Mouse (Mus musculus): ENCODE data around the gene Awat1. TPM values are rescaled to one million over a fixed set of nuclear protein-coding genes. Genes with fewer than 3 reads are reported as not detected.
A peak's percentile ranks its signal among the peaks of the same experiment; 100 is the strongest.

Awat1 gene
- not detected in 2 replicates for polyA plus RNA-seq (2016; fragmentation: Nextera tagmentation; extraction: Ambion mirVana)

DNA sequence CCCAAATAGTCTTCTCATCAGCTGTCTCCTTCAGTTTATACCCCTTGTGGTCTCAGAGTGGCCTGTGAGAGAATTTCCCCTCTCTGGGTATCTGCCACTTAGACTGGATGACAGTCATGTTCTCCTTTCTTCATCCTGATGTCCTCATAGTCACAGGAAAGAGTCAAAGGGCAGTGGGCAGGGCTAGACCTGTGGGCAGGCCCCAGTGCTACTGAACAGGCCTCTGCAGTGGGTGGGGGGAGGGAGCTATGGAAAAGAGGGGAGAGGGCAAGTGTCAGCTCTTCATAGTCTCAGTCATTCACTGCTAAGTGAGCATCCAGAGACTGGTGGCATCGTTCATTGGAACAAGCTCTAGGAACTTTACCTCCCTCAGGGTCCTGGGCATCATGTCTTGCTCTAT lies at the start of gene Awat1:
Awat1 (plus strand) TSS at position 301 of the 400 bp plus-strand sequence.
- peaks cover 13% of the 10 kb centered on the region for H3K27me3 ChIP-seq (ENCODE audit: insufficient read depth, poor library complexity, severe bottlenecking)
- no peak within 1 kb of the TSS for H3K4me3 ChIP-seq
- H3K27ac ChIP-seq, result no peak within 1 kb of the TSS
- no peaks in the 10 kb centered on the region for H3K36me3 ChIP-seq
- no peaks in the 10 kb centered on the region for H3K4me1 ChIP-seq (replicated peaks)
- WGBS, result 83% methylated on average over 1 of the region's 1 CpGs
- H3K9me3 ChIP-seq, result no peaks in the 10 kb centered on the region
- no peak for DNase-seq (ENCODE audit: low spot score)

DNA sequence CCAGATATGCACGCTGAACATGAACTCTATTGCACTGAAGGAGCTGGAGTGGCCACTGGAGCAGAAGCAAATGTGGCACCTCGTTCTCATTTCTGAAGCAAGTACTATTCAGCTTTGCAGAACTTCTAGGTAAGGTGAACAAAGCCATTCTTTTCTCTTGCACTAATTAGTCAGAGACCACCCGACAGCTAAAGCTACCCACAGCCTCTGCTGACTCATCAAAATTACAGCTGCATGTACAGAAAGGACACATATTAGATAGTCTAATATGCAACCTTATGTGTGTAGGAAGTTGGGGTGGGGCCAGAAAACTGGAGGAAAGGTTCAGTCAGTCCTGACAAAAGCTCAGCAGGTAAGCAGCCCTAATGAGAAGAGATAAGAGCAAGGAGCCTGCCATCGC lies 47.6 kb upstream of the Awat1 start, which contains the start of gene Dgat2l6:
Dgat2l6 (plus strand) TSS at position 368 of the 400 bp plus-strand sequence.
- DNase-seq (ENCODE audit: low spot score), result no peak
- Histone ChIP-seq H3K36me3 (no peaks in the 10 kb centered on the region), H3K27me3 (ENCODE audit: insufficient read depth, poor library complexity, severe bottlenecking) (peaks cover 49% of the 10 kb centered on the region), H3K27ac (no peak within 1 kb of the TSS), H3K9me3 (no peaks in the 10 kb centered on the region), H3K4me1 (replicated peaks) (no peaks in the 10 kb centered on the region), H3K4me3 (no peak within 1 kb of the TSS)
- WGBS, result 85% methylated on average over 4 of the region's 4 CpGs

DNA sequence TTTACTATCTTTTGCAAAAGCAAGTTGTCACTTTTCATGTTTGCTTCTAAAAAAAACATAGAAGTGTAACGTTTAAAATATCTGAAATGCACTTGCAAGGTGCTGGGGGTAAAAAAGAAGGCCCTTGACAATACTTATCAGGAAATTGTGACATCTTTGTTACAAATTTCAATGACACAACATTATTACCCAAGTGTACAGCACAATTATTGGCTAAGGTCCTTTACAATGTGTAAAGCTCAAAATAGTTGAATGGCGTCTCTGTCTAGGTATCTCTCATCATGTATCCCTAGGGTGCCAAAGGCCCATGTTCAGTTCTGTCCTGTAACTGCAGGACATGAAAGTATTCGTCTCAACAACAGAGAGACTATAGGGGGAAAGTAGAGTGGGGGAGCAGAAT lies 16.0 kb upstream of the Awat1 start:
- Histone ChIP-seq H3K4me3 (no peak overlapping the region), H3K27ac (no peak overlapping the region), H3K9me3 (no peaks in the 10 kb centered on the region), H3K36me3 (no peaks in the 10 kb centered on the region), H3K4me1 (replicated peaks) (no peaks in the 10 kb centered on the region), H3K27me3 (ENCODE audit: insufficient read depth, poor library complexity, severe bottlenecking) (peaks cover 36% of the 10 kb centered on the region)
- DNase-seq (ENCODE audit: low spot score), result no peak
- 81% methylated on average over 3 of the region's 3 CpGs for WGBS

DNA sequence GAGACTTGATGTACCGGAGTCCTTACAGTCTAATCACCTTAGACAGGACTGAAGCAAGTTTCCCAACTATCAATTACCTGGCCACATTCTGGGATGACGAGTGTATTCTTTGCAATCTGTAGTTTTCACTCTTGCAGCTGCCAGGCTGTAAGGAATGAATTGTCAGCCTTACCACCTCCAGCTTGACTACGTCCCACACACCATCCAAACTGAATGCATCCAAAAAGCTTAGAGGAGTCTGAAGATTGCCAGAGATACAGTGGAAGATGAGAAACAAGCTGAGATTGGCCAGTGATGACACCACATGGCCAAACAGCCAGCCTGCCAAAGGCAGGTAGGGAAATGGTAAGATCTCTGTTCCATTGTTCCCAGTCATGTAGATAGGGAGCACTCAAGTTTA lies 6.4 kb upstream of the Awat1 start:
- 91% methylated on average over 3 of the region's 3 CpGs for WGBS
- no peak for DNase-seq (ENCODE audit: low spot score)
- Histone ChIP-seq H3K4me1 (replicated peaks) (no peaks in the 10 kb centered on the region), H3K4me3 (no peak overlapping the region), H3K36me3 (no peaks in the 10 kb centered on the region), H3K27ac (no peak overlapping the region), H3K27me3 (ENCODE audit: insufficient read depth, poor library complexity, severe bottlenecking) (peaks cover 2% of the 10 kb centered on the region; the same call in 1 of the 2 replicates), H3K9me3 (no peaks in the 10 kb centered on the region)

DNA sequence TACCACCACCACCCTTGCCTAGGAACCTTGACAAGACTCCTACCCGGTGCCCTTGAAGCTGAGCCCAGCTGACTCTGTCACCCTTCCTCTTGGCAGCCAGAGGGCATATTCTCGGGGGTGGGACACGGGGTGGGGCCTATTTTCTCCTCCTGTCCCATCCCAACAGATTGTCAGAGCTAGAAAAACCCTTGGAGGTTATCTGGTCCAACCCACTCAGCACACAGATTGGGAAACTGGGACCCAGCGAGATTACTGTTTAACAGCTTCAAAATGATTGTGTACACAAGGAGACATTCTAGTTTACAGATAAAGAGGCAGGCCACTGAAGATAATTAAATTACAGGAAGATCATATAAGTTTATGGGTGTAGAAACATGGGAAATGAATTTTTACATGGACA lies 22.7 kb downstream of the Awat1 start, which contains the start of gene P2ry4:
P2ry4 (minus strand) TSS at position 79 of the 400 bp plus-strand sequence.
- H3K4me1 ChIP-seq (replicated peaks), result no peaks in the 10 kb centered on the region
- no peaks in the 10 kb centered on the region for H3K9me3 ChIP-seq
- 70% methylated on average over 4 of the region's 4 CpGs for WGBS
- H3K4me3 ChIP-seq, result no peak within 1 kb of the TSS
- DNase-seq (ENCODE audit: low spot score), result no peak
- H3K27me3 ChIP-seq (ENCODE audit: insufficient read depth, poor library complexity, severe bottlenecking), result peaks cover 56% of the 10 kb centered on the region
- H3K27ac ChIP-seq, result no peak within 1 kb of the TSS
- no peaks in the 10 kb centered on the region for H3K36me3 ChIP-seq

DNA sequence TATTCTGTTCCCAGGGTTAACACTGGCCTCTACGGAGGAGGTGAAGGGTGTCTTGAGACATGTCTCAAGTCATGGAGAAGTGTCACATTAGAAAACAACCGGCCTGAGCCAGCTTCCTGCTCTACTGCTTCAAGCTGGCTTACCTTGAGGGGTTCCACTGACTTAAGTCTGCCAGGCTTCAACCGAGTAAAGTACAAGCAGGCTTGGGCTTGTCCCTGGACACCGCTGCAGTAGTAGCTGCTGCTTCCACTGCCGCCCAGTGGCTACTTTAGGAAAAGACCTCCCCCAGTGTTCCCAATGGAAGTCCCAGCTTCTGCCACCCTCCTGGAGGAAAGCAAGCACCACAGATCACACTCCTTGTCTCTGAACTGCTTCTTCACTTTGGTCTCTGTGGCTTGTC lies 25.4 kb downstream of the Awat1 start:
- WGBS, result 29% methylated on average over 5 of the region's 5 CpGs
- Histone ChIP-seq H3K27me3 (ENCODE audit: insufficient read depth, poor library complexity, severe bottlenecking) (peaks cover 69% of the 10 kb centered on the region), H3K9me3 (no peaks in the 10 kb centered on the region), H3K4me3 (no peak overlapping the region), H3K36me3 (no peaks in the 10 kb centered on the region), H3K4me1 (replicated peaks) (no peaks in the 10 kb centered on the region), H3K27ac (no peak overlapping the region)
- DNase-seq (ENCODE audit: low spot score), result peak; percentile 30

DNA sequence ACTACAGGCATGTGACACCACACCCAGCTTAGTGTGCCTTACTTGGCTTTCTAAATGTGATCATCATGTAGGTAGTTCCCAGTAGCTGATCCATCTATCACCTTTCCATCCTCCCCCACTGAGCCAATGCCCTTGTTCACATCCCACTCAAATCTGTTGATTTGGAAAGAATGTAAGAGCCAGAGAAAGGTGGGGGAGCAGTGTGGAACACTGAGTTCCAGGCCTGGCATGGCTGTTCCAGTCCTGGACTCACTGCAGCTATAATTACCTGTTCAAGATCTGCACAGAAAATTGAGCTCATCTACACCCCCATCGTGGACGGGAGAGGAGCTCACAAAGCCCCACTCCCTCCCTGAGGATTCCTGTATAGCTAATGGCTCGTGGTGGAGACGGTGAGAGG lies 27.7 kb downstream of the Awat1 start:
- H3K4me1 ChIP-seq (replicated peaks), result no peaks in the 10 kb centered on the region
- no peak overlapping the region for H3K27ac ChIP-seq
- H3K36me3 ChIP-seq, result no peaks in the 10 kb centered on the region
- no peak overlapping the region for H3K4me3 ChIP-seq
- peaks cover 51% of the 10 kb centered on the region for H3K27me3 ChIP-seq (ENCODE audit: insufficient read depth, poor library complexity, severe bottlenecking)
- 74% methylated on average over 4 of the region's 4 CpGs for whole genome bisulfite sequencing
- no peaks in the 10 kb centered on the region for H3K9me3 ChIP-seq
- DNase-seq (ENCODE audit: low spot score), result no peak

DNA sequence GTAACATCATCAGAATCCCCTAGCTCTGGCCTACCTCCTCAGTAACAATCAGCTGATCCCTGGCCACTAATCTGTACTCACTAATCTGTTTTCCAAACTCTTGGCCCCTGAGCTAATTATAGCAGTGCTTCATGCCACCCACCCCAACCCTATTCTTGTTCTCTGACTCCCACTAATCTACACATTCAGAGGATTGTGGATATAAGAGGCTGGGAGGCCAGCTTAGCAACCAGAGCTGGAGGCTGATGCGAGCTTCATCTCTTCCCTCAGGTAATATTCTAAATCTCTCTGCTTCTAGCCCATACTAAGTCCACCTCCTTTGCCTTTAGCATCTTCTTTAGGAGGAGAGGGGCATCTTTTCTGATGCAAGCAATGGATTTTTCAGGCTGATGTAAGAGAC lies 33.3 kb downstream of the Awat1 start, which contains the start of gene Arr3:
Arr3 (plus strand) TSS at position 184 of the 400 bp plus-strand sequence.
- DNase-seq (ENCODE audit: low spot score), result no peak
- Histone ChIP-seq H3K4me3 (no peak within 1 kb of the TSS), H3K9me3 (no peaks in the 10 kb centered on the region), H3K4me1 (replicated peaks) (no peaks in the 10 kb centered on the region), H3K27me3 (ENCODE audit: insufficient read depth, poor library complexity, severe bottlenecking) (peaks cover 45% of the 10 kb centered on the region), H3K27ac (no peak within 1 kb of the TSS), H3K36me3 (no peaks in the 10 kb centered on the region)
- 100% methylated on average over 1 of the region's 1 CpGs for WGBS

DNA sequence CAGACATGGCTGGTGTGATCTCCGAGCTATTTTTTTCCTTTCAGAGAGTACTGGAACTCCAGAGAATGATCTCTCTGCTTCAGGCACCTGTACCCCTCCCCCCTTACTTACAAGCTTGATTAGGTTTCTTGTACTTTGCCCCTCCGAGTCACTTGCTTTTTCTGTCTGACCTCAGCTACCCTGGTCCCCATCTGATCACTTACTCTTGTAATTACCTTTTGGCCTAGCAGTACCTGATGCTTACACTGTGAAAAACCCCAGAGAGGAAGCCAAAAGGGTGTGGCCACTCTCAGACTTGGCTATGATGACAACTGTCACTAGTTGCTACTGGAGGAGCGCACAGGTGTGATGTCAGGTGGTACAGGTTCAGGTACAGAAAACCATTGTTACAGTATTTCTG lies 46.4 kb downstream of the Awat1 start:
- H3K27me3 ChIP-seq (ENCODE audit: insufficient read depth, poor library complexity, severe bottlenecking), result peaks cover 34% of the 10 kb centered on the region
- no peak overlapping the region for H3K4me3 ChIP-seq
- H3K4me1 ChIP-seq (replicated peaks), result no peaks in the 10 kb centered on the region
- peaks cover 19% of the 10 kb centered on the region for H3K36me3 ChIP-seq
- no peak for DNase-seq (ENCODE audit: low spot score)
- WGBS, result 62% methylated on average over 3 of the region's 3 CpGs
- H3K27ac ChIP-seq, result no peak overlapping the region
- no peaks in the 10 kb centered on the region for H3K9me3 ChIP-seq

DNA sequence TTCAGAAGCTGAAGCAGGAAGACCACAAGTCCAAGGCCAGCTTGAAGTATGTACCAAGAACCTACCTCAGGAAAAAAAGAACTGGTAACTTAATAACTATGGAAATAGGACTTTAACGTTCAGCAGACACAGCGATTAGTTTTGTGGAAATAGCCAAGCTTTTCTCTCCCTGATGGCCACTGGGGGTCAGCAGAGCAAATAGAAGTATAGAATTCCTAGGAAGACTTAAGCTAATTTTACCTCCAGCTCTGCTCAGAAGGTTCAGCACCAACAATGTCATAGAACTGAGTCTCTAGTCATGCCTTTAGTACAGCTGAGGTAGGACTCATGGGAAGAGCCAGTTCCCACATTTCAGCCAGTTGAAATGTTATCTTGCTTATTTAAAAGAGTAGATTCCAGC lies 49.3 kb downstream of the Awat1 start:
- no peak overlapping the region for H3K4me3 ChIP-seq
- H3K27ac ChIP-seq, result no peak overlapping the region
- 0 out of 2 replicates have a peak, but pooled peaks cover 5% of the 10 kb centered on the region for H3K4me1 ChIP-seq (replicated peaks)
- DNase-seq (ENCODE audit: low spot score), result no peak
- no peaks in the 10 kb centered on the region for H3K9me3 ChIP-seq
- H3K27me3 ChIP-seq (ENCODE audit: insufficient read depth, poor library complexity, severe bottlenecking), result peaks cover 31% of the 10 kb centered on the region
- H3K36me3 ChIP-seq, result peaks cover 25% of the 10 kb centered on the region
- 78% methylated on average over 2 of the region's 2 CpGs for WGBS

DNA sequence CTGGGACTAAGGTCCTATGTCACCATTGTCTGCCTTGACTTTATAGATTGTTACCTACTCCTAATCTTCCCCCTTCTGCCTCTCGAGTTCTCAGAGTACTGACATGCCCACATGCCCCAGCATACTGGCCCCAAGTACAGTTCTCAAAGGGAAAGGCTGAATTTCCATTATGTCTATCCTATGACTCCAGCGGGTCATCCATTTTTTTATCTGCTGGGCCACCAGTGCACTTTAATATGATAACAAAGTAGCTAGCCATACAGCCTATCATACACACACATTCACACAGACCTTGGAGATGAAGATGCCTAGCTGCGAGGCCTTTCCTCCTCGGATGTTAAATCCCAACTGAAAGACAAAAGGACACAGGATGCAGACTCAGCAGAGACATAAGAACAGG lies 52.2 kb downstream of the Awat1 start:
- H3K9me3 ChIP-seq, result no peaks in the 10 kb centered on the region
- H3K27me3 ChIP-seq (ENCODE audit: insufficient read depth, poor library complexity, severe bottlenecking), result peaks cover 13% of the 10 kb centered on the region
- H3K4me1 ChIP-seq (replicated peaks), result 0 out of 2 replicates have a peak, but pooled peaks cover 11% of the 10 kb centered on the region
- peaks cover 35% of the 10 kb centered on the region for H3K36me3 ChIP-seq
- H3K27ac ChIP-seq, result no peak overlapping the region
- H3K4me3 ChIP-seq, result no peak overlapping the region
- no peak for DNase-seq (ENCODE audit: low spot score)
- 90% methylated on average over 4 of the region's 4 CpGs for WGBS

DNA sequence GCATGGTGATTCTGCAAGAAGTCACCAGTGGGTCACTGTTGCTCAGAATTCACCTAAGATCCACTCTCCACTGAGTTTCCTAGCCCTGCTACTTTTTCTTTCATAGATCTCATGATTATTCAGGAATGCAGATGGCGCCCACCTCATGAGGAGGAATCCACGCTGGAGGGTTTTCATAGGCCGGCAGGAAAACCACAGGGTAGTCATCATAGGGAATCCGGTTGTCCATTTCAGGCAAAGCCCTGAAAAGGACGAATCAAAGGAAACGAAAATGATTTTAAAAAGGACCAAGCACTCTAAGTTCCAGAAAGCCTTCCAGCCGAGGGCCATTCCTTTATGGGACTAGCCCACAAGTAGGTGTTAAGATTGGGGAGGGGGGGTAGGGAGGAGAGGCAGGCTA lies 53.1 kb downstream of the Awat1 start:
- no peak for DNase-seq (ENCODE audit: low spot score)
- H3K9me3 ChIP-seq, result no peaks in the 10 kb centered on the region
- peak overlapping the region; percentile 91 for H3K27ac ChIP-seq
- peaks cover 38% of the 10 kb centered on the region for H3K36me3 ChIP-seq
- H3K4me1 ChIP-seq (replicated peaks), result 0 out of 2 replicates have a peak, but pooled peaks cover 11% of the 10 kb centered on the region
- H3K4me3 ChIP-seq, result peak overlapping the region; percentile 70
- H3K27me3 ChIP-seq (ENCODE audit: insufficient read depth, poor library complexity, severe bottlenecking), result peaks cover 13% of the 10 kb centered on the region
- 49% methylated on average over 7 of the region's 7 CpGs for WGBS

DNA sequence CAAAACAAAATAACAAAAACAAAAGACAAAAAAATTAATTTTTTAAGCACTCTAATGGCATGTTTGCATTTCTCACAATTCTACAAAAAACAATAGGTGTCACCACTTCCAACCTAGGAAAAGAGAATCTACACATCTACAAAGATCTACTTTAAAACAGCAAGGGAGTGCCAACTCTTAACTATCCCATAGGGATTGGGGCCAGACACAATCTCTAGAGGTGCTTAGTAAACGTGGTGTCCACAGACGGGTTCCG lies 53.4 kb downstream of the Awat1 start, which contains the start of gene Kif4:
Kif4 (plus strand) TSS at position 192 of the 256 bp plus-strand sequence.
- no peak for DNase-seq (ENCODE audit: low spot score)
- peak within 1 kb of the TSS; percentile 91 for H3K27ac ChIP-seq
- H3K4me1 ChIP-seq (replicated peaks), result 0 out of 2 replicates have a peak, but pooled peaks cover 11% of the 10 kb centered on the region
- peak within 1 kb of the TSS; percentile 70 for H3K4me3 ChIP-seq
- peaks cover 13% of the 10 kb centered on the region for H3K27me3 ChIP-seq (ENCODE audit: insufficient read depth, poor library complexity, severe bottlenecking)
- peaks cover 38% of the 10 kb centered on the region for H3K36me3 ChIP-seq
- 24% methylated on average over 3 of the region's 3 CpGs for WGBS
- H3K9me3 ChIP-seq, result no peaks in the 10 kb centered on the region

Data from hindbrain, embryonic 10.5 days (tissue).